Mouse (Mus musculus) cortical plate, adult 2 months (tissue): ENCODE measurements around the gene Cdan1.

ENCODE experiments used
- CTCF ChIP-seq: fragments of 200-500 bp; IDR thresholded peaks from 2 replicates; pipeline ENCODE4 v1.5.1; 2011; ENCODE audit warnings: mild to moderate bottlenecking, control low read depth, low read length; ENCODE audit not compliant: insufficient read depth; ENCODE audit errors: extremely low read depth
- POLR2A ChIP-seq: fragments of 200-500 bp; IDR thresholded peaks from 2 replicates; pipeline ENCODE4 v1.6.1; 2011; ENCODE audit warnings: mild to moderate bottlenecking, low read length, control low read depth; ENCODE audit not compliant: insufficient read depth; ENCODE audit errors: extremely low read depth

GRCm38 (mm10) chr2:120697767-120698166 lies 152.2 kb downstream of the Cdan1 start:
- TF ChIP-seq POLR2A (no peak), CTCF (no peak)
